In the genomic region with DNA sequence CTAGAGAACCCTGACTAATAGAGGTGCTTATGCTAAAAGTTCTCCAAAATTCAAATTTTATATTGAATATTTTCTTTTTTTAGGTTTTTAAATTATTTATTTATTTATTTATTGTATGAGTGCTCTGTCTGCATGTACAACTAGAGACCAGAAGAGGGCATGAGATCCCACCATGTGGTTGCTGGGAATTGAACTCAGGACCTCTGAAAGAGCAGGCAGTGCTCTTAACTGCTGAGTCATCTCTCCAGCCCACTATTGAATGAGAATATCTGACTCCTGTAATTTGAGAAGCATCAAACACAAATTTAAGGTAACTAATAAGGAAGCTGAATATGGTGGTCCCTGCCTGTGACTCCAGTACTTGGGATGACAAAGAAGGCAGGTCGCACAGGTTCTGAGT, we compare ENCODE assay signal across 10 mouse cellular contexts. TPM values are rescaled to one million over a fixed set of nuclear protein-coding genes. Genes with fewer than 3 reads are reported as not detected.
DNase-seq lines count a peak whose midpoint lies in the region; ATAC-seq and TF ChIP-seq lines count a peak whose summit lies in the region.
"Had no signal": no experiment of that assay in that cellular context is flagged by ENCODE, and none has a peak within 500 bp of the region (broad histone marks: within the 10 kb centered on the region; RNA-seq: fewer than 3 reads in every experiment).

No protein-coding gene starts in this region.

- 98% methylated on average over 1 of the region's 1 CpGs for WGBS in thymus, adult 2 months

- ATAC-seq in inflammation-experienced regulatory T-cells, adult 6 months = peak; percentile 35

- peak; percentile 68 for TF ChIP-seq CTCF in gastrocnemius, adult 2 months (IDR thresholded peaks at IDR 0.05)
- no peak for TF ChIP-seq CTCF in thymus, adult 2 months (IDR thresholded peaks at IDR 0.05; ENCODE audit: borderline replicate concordance, control insufficient read depth, extremely low read depth, insufficient read depth, low read length, poor library complexity)

- DNase-seq in gastrocnemius, adult 2 months = no peak
- DNase-seq in gastrocnemius, postnatal 14 days = no peak
- DNase-seq in thymus, postnatal 14 days = peak; percentile 42
- no peak for DNase-seq in thymus, adult 2 months
- DNase-seq in right cerebral cortex, adult 18-20 months = no peak
- DNase-seq in gastrocnemius, postnatal 36 days = no peak
- no peak for DNase-seq in frontal cortex, postnatal 10 days (ENCODE audit: low spot score in 2 of 2)
- DNase-seq: right cerebral cortex, postnatal 25 days had no signal

- no peaks in the 10 kb centered on the region for H3K36me3 ChIP-seq in thymus, adult 2 months (ENCODE audit: control insufficient read depth, insufficient read depth, low read length)
- H3K36me3 ChIP-seq: embryonic facial prominence, embryonic 12.5 days had no signal

- no peak for TF ChIP-seq POLR2A in thymus, adult 2 months (IDR thresholded peaks at IDR 0.05; ENCODE audit: control insufficient read depth, extremely low read depth, insufficient read depth, low read length, poor library complexity)

- no peaks in the 10 kb centered on the region for H3K27me3 ChIP-seq in thymus, adult 2 months (ENCODE audit: control insufficient read depth, insufficient read depth, low read length)
- H3K27me3 ChIP-seq: embryonic facial prominence, embryonic 12.5 days had no signal

- no peak overlapping the region for H3K4me3 ChIP-seq in gastrocnemius, adult 2 months
- no peak overlapping the region for H3K4me3 ChIP-seq in thymus, adult 2 months (ENCODE audit: control insufficient read depth, insufficient read depth, low read length)
- H3K4me3 ChIP-seq: embryonic facial prominence, embryonic 12.5 days had no signal

- intact Hi-C loops in gastrocnemius, adult 2 months (cut with DNase I) = loop anchor here (5.0 kb wide), 2 partner anchors 94 to 109 kb away; no protein-coding TSS in a partner anchor
- intact Hi-C loops in gastrocnemius, postnatal 14 days (cut with DNase I; ENCODE audit: low total_unique reads) = no loop called here
- intact Hi-C loops in gastrocnemius, postnatal 36 days (cut with DNase I) = loop anchor here (5.0 kb wide), 1 partner anchor 109 kb away; no protein-coding TSS in a partner anchor

- peak overlapping the region; percentile 12; the same call in 1 of the 2 replicates for H3K27ac ChIP-seq in gastrocnemius, adult 2 months
- H3K27ac ChIP-seq in thymus, adult 2 months (ENCODE audit: control insufficient read depth, insufficient read depth, low read length) = no peak overlapping the region
- H3K27ac ChIP-seq: embryonic facial prominence, embryonic 12.5 days had no signal

- no peaks in the 10 kb centered on the region for H3K4me1 ChIP-seq in thymus, adult 2 months (replicated peaks; ENCODE audit: control insufficient read depth, insufficient read depth, low read length)
- H3K4me1 ChIP-seq: embryonic facial prominence, embryonic 12.5 days had no signal

RNA-seq across cellular contexts. Expression of a gene that starts 20.9 kb away (rescaled TPM):
- total RNA-seq in gastrocnemius, adult 2 months (2021) = 10 to 100 TPM; 45.9 to 50.5 TPM
- total RNA-seq in gastrocnemius, postnatal 14 days (2021) = 10 to 100 TPM; 53.0 to 66.0 TPM
- polyA plus RNA-seq in thymus, adult 2 months (2012; rRNA removed) = 38.4 and 39.6 TPM in 2 replicates
- 10 to 100 TPM; 40.7 to 65.0 (median 41.0) TPM for polyA plus RNA-seq in inflammation-experienced regulatory T-cells, adult 6 months (2017; shearing (Covaris generic))
- total RNA-seq in gastrocnemius, postnatal 36 days (2021) = 10 to 100 TPM; 42.5 to 43.6 TPM

RNA-seq across cellular contexts. Expression of a gene that starts 46.3 kb away (rescaled TPM):
- 10 to 100 TPM; 16.1 to 21.3 TPM for total RNA-seq in gastrocnemius, adult 2 months (2021)
- 10 to 100 TPM; 20.9 to 25.4 TPM for total RNA-seq in gastrocnemius, postnatal 14 days (2021)
- polyA plus RNA-seq in thymus, adult 2 months (2012; rRNA removed) = 8.9 and 11.3 TPM in 2 replicates
- 10 to 100 TPM; 55.6 to 61.0 (median 60.9) TPM for polyA plus RNA-seq in inflammation-experienced regulatory T-cells, adult 6 months (2017; shearing (Covaris generic))
- 10 to 100 TPM; 16.4 to 17.8 TPM for total RNA-seq in gastrocnemius, postnatal 36 days (2021)

RNA-seq across cellular contexts. Expression of a gene that starts 56.4 kb away (rescaled TPM):
- total RNA-seq in gastrocnemius, adult 2 months (2021) = 10 to 100 TPM; 49.4 TPM
- total RNA-seq in gastrocnemius, postnatal 14 days (2021) = 10 to 100 TPM; 63.1 to 64.5 TPM
- polyA plus RNA-seq in thymus, adult 2 months (2012; rRNA removed) = 62.6 and 81.5 TPM in 2 replicates
- 100 to 1,000 TPM; 222 to 246 (median 230) TPM for polyA plus RNA-seq in inflammation-experienced regulatory T-cells, adult 6 months (2017; shearing (Covaris generic))
- 10 to 100 TPM; 46.8 to 49.9 TPM for total RNA-seq in gastrocnemius, postnatal 36 days (2021)
